Mouse (Mus musculus) testis, adult 2 months (tissue): Measurements from ENCODE around the gene Neurl1b.

Experiments used
- CTCF ChIP-seq: fragments of 200-500 bp; IDR thresholded peaks from 2 replicates; pipeline ENCODE4 v1.5.1; 2012; ENCODE audit warnings: low read depth, mild to moderate bottlenecking, inconsistent platforms, low read length, moderate library complexity; ENCODE audit not compliant: control insufficient read depth, insufficient read depth, insufficient replicate concordance
- POLR2A ChIP-seq: fragments of 200-500 bp; IDR thresholded peaks from 2 replicates; pipeline ENCODE4 v1.6.1; 2012; ENCODE audit warnings: low read depth, mild to moderate bottlenecking, inconsistent platforms, low read length, moderate library complexity; ENCODE audit not compliant: control insufficient read depth

GRCm38 (mm10) chr17:26433295-26433694 is 18.7 kb downstream of the Neurl1b start:
- no peak for TF ChIP-seq CTCF
- peak; percentile 27; the same call in 1 of the 2 replicates for TF ChIP-seq POLR2A
